Mouse (Mus musculus): ENCODE data around the gene Anp32b. TPM values are rescaled to one million over a fixed set of nuclear protein-coding genes. Genes with fewer than 3 reads are reported as not detected.

The Anp32b gene
- 100 to 1,000 TPM; 167 to 184 TPM for total RNA-seq (2023)

DNA sequence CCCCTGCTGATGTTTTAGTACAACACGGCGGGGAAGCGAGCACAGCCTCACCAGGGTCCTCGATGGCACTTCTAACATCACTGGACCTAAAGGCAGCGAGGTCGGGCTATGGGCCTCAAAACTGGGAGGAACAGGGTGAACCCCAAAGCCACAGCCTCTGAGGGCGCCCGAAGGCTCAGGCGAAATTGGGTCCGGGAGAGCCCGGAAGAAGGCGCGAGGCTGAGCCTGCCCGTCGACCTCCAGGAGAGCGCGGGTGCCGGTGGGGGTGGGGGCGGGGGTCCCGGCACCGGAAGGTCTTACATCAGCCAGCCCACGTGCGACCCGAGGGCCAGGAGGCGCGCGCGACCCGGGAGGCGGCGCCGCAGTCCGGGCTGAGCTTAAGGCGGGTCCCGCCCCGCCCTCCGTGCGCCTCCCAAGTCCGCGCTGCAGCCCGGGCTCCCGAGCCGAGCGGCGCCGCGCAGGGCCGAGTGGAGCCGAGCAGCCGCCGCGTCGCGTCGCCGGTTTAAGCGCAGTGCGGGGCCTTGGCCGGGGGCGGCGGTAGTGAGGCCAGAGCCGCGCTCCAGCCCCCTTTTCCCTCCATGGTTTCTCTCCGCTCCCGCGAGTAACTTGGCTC is at the start of gene Anp32b:
TSS of gene Anp32b (plus strand) at position 384 of the 613 bp plus-strand sequence.

DNA sequence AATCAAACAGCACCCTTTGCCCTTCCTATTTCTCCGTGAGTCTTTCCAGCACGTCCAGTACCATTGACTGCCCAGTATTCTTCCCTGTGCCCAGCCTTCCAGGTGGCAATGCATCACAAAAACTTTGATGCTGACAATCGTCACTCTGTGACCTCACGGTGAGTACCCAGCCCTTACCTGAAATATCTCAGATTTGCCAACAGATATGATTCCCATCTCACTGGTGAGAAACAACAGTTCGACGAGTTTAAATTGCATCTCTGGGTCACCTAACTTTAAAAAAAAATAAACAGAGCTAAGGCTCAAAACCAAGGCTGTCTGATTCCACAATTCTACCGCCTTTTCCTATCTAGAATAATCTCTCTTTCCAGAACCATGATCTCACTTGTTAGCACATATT is 37.3 kb upstream of the Anp32b start, which contains the start of gene Hemgn:
TSS of gene Hemgn (minus strand) at position 101 of the 400 bp plus-strand sequence.

DNA sequence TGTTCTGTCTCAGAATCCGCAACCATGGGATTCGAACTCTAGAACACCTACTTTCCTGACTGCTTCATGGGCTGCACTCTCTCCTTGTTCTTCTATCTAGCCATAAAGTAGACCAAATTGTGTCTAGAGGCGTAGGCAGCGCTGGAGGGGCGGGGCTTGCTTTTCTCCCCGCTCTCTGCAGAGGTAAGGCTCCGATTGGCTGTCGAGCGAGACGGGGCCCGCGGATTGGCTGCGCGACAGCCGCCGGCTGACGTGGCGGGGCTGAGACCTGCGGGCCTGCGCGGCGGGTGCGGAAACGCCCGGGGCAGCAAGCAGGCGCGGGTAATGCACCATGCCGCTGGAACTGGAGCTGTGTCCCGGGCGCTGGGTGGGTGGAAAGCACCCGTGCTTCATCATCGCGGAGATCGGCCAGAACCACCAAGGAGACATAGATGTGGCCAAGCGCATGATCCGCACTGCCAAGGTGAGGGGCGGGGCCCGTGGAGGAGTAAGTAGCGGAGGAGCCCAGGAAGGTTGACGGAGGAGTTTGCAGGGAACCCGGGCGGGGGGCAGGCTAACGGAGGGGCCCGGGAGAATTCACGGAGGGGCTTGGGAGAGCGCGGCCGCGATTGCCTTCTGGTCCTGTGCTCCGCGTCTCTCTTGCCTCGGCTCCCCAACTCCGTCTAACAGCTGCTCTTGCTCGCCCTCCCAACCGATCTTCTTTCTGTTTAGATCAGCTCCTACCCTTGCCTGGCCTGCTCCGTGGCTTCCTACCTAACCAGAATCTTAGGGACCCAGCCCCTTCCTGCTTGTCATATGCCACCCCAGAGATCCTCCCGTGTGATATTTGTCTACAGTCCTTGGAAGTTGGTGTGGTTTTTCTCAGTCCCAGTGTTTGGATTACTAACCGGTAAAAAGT is 38.6 kb downstream of the Anp32b start, which contains the start of gene Nans:
TSS of gene Nans (plus strand) at position 221 of the 898 bp plus-strand sequence.

Other genes with a start within 250 kb of the Anp32b start
- gene Foxe1, start 107.3 kb upstream of the Anp32b start, total RNA-seq (2023): not detected
- 10 to 100 TPM; 17.5 to 19.1 TPM for gene Trmo, start 61.5 kb upstream of the Anp32b start, total RNA-seq (2023)
- gene Hemgn, start 37.4 kb upstream of the Anp32b start, total RNA-seq (2023): under 1 TPM; 0.41 to 0.76 TPM
- gene Nans, start 38.3 kb downstream of the Anp32b start, total RNA-seq (2023): 10 to 100 TPM; 57.3 to 64.7 TPM
- gene Trim14, start 85.2 kb downstream of the Anp32b start, total RNA-seq (2023): 10 to 100 TPM; 75.7 to 86.6 TPM
- gene Coro2a, start 151.3 kb downstream of the Anp32b start, total RNA-seq (2023): 10 to 100 TPM; 27.9 to 41.3 TPM
- under 1 TPM; 0.38 to 0.92 TPM for gene Tbc1d2, start 199.3 kb downstream of the Anp32b start, total RNA-seq (2023)

Data from T-cell, adult 66 days (primary cell).